ENCODE assay signal across 24 mouse cellular contexts in genomic region chr17:47881330-47881729, GRCm38 (mm10). TPM values are rescaled to one million over a fixed set of nuclear protein-coding genes. Genes with fewer than 3 reads are reported as not detected.
A peak's percentile ranks its signal among the peaks of the same experiment; 100 is the strongest.
DNase-seq lines count a peak whose midpoint lies in the region; ATAC-seq lines count a peak whose summit lies in the region.
"Had no signal": no experiment of that assay in that cellular context is flagged by ENCODE, and none has a peak within 500 bp of the region (broad histone marks: within the 10 kb centered on the region; RNA-seq: fewer than 3 reads in every experiment).

No protein-coding gene starts in this region.

- no peaks in the 10 kb centered on the region for H3K27me3 ChIP-seq in heart, embryonic 11.5 days (ENCODE audit: control insufficient read depth, insufficient read depth, low read length)
- H3K27me3 ChIP-seq: intestine, embryonic 15.5 days; neural tube, embryonic 12.5 days had no signal

- peaks cover 49% of the 10 kb centered on the region for H3K4me1 ChIP-seq in heart, embryonic 11.5 days (ENCODE audit: control insufficient read depth, insufficient read depth, low read length)

- no peak overlapping the region for H3K27ac ChIP-seq in heart, embryonic 11.5 days (ENCODE audit: low read depth, low read length)
- H3K27ac ChIP-seq: hindbrain, embryonic 15.5 days; intestine, embryonic 15.5 days; kidney, embryonic 15.5 days; left cerebral cortex, adult 2 months; limb, embryonic 12.5 days; neural tube, embryonic 12.5 days had no signal

- DNase-seq in heart, postnatal 4 days: peak; percentile 45
- peak; percentile 37 for DNase-seq in 3T3-L1 (ENCODE audit: low read depth, low spot score)
- peak; percentile 52 for DNase-seq in brain, adult 2 months (ENCODE audit: low read depth, low spot score)
- peak; percentile 88 for DNase-seq in fibroblast of lung, adult 2 months (ENCODE audit: low read depth)
- DNase-seq in cerebellum, postnatal 14 days: no peak
- no peak for DNase-seq in heart, adult 9 months (ENCODE audit: low spot score in 2 of 2)
- DNase-seq in cerebellum, adult 18-20 months: no peak
- DNase-seq: adrenal gland, adult 8-10 months; cerebellum, adult 11 months; cerebellum, postnatal 25 days; gastrocnemius, postnatal 36 days; heart, postnatal 10 days; kidney, postnatal 4 days; layer of hippocampus, adult 9-11 months; right cerebral cortex, adult 18-20 months; thymus, postnatal 14 days had no signal

- H3K4me2 ChIP-seq in heart, embryonic 11.5 days: no peak overlapping the region
- H3K4me2 ChIP-seq: hindbrain, embryonic 15.5 days; intestine, embryonic 15.5 days; kidney, embryonic 15.5 days; limb, embryonic 12.5 days; neural tube, embryonic 12.5 days had no signal

- no peak overlapping the region for H3K4me3 ChIP-seq in heart, embryonic 11.5 days (ENCODE audit: low read depth, low read length)
- H3K4me3 ChIP-seq: heart, embryonic 10.5 days; hindbrain, embryonic 15.5 days; intestine, embryonic 15.5 days; kidney, embryonic 15.5 days; left cerebral cortex, adult 2 months; limb, embryonic 12.5 days; neural tube, embryonic 12.5 days had no signal

- H3K36me3 ChIP-seq in heart, embryonic 11.5 days (ENCODE audit: control insufficient read depth, insufficient read depth, low read length): peaks cover 13% of the 10 kb centered on the region; the same call in 1 of the 2 replicates
- H3K36me3 ChIP-seq: hindbrain, embryonic 15.5 days had no signal

- H3K9me3 ChIP-seq in heart, embryonic 11.5 days (replicated peaks; ENCODE audit: control insufficient read depth, low read length): no peaks in the 10 kb centered on the region
- H3K9me3 ChIP-seq: heart, embryonic 10.5 days; hindbrain, embryonic 15.5 days; intestine, embryonic 15.5 days; kidney, embryonic 15.5 days; limb, embryonic 12.5 days; neural tube, embryonic 12.5 days had no signal

- no peak for ATAC-seq in heart, embryonic 11.5 days (replicated peaks; ENCODE audit: insufficient number of reproducible peaks, low FRiP score, low TSS enrichment)
- ATAC-seq: intestine, embryonic 15.5 days had no signal

- 72% methylated on average over 13 of the region's 13 CpGs for WGBS in heart, embryonic 11.5 days (ENCODE audit: insufficient replicate concordance)

- no peak overlapping the region for H3K9ac ChIP-seq in heart, embryonic 11.5 days (ENCODE audit: low read depth, low read length)
- H3K9ac ChIP-seq: hindbrain, embryonic 15.5 days; intestine, embryonic 15.5 days; kidney, embryonic 15.5 days; limb, embryonic 12.5 days; neural tube, embryonic 12.5 days had no signal

RNA-seq across cellular contexts. Expression of gene Foxp4, which starts 43.1 kb away (rescaled TPM):
- total RNA-seq in heart, postnatal 4 days (2021): 10 to 100 TPM; 18.1 to 19.6 TPM
- polyA plus RNA-seq in heart, embryonic 11.5 days (2014; fragmentation: Nextera tagmentation; extraction: Ambion mirVana): 15.6 and 21.1 TPM in 2 replicates

RNA-seq across cellular contexts. Expression of gene Mdfi, which starts 46.8 kb away (rescaled TPM):
- 10 to 100 TPM; 16.4 to 20.2 TPM for total RNA-seq in heart, postnatal 4 days (2021)
- polyA plus RNA-seq in heart, embryonic 11.5 days (2014; fragmentation: Nextera tagmentation; extraction: Ambion mirVana): 28.2 and 34.6 TPM in 2 replicates

Comparison
In these comparisons a context has a peak if more than half of its experiments do, and no peak if none do; other contexts are left out.
1. DNase-seq: peak in heart, postnatal 4 days (single experiment), 3T3-L1 (single experiment), brain, adult 2 months (single experiment) and fibroblast of lung, adult 2 months (single experiment); none in cerebellum, postnatal 14 days (0 of 2), heart, adult 9 months (0 of 2) and cerebellum, adult 18-20 months (0 of 2).